Mouse (Mus musculus) limb, embryonic 13.5 days (tissue): Measurements from ENCODE around the gene Asic1. TPM values are rescaled to one million over a fixed set of nuclear protein-coding genes. Genes with fewer than 3 reads are reported as not detected.
A peak's percentile ranks its signal among the peaks of the same experiment; 100 is the strongest.

Experiments
- ATAC-seq: fragments of 200-750 bp; cut with Nextera tagmentation; 2 replicates; pipeline ENCODE4 v1.8.0; 2017; ENCODE audit warnings: low read depth, moderate number of reproducible peaks, moderate TSS enrichment; ENCODE audit not compliant: low FRiP score
- H3K27ac ChIP-seq: fragments of 300-500 bp; sonication (generic); 2 replicates; pipeline ENCODE4 v1.5.1; 2015; ENCODE audit warnings: inconsistent platforms, mild to moderate bottlenecking, moderate library complexity
- H3K27me3 ChIP-seq: fragments of 300-500 bp; sonication (generic); 2 replicates; pipeline ENCODE4 v1.6.1; 2015; ENCODE audit warnings: mild to moderate bottlenecking, inconsistent platforms
- H3K36me3 ChIP-seq: fragments of 300-500 bp; sonication (generic); 2 replicates; pipeline ENCODE4 v1.6.1; 2015; ENCODE audit warnings: inconsistent platforms, mild to moderate bottlenecking, moderate library complexity
- H3K4me1 ChIP-seq: fragments of 300-500 bp; sonication (generic); 2 replicates; pipeline ENCODE4 v1.6.1; 2015; ENCODE audit warnings: inconsistent platforms
- H3K4me2 ChIP-seq: fragments of 300-500 bp; sonication (generic); replicated peaks from 2 replicates; pipeline ENCODE4 v1.6.1; 2015; ENCODE audit warnings: inconsistent platforms, mild to moderate bottlenecking, moderate library complexity
- H3K4me3 ChIP-seq: fragments of 300-500 bp; sonication (generic); 2 replicates; pipeline ENCODE4 v1.5.1; 2015; ENCODE audit warnings: moderate library complexity, mild to moderate bottlenecking, inconsistent platforms
- H3K9ac ChIP-seq: fragments of 300-500 bp; sonication (generic); 2 replicates; pipeline ENCODE4 v1.6.1; 2015; ENCODE audit warnings: mild to moderate bottlenecking, inconsistent platforms
- H3K9me3 ChIP-seq: fragments of 300-500 bp; sonication (generic); 2 replicates; pipeline ENCODE4 v1.6.1; 2016; ENCODE audit warnings: inconsistent platforms
- WGBS: fragments of 180-500 bp; shearing (Covaris S2); methylation state at CpG from one replicate; pipeline ENCODE4 v1.1.7; 2015; 5-methylcytosine and 5-hydroxymethylcytosine counted together
- polyA plus RNA-seq: library from polyadenylated mRNA; unstranded; fragments of >200 nt; fragmentation: Nextera tagmentation; extraction: Ambion mirVana; gene quantifications from 2 replicates; pipeline ENCODE4 v1.2.1, GENCODE M21; 2015

Asic1 gene
- polyA plus RNA-seq, 1 experiment from 2014 or later = 1.7 TPM

DNA sequence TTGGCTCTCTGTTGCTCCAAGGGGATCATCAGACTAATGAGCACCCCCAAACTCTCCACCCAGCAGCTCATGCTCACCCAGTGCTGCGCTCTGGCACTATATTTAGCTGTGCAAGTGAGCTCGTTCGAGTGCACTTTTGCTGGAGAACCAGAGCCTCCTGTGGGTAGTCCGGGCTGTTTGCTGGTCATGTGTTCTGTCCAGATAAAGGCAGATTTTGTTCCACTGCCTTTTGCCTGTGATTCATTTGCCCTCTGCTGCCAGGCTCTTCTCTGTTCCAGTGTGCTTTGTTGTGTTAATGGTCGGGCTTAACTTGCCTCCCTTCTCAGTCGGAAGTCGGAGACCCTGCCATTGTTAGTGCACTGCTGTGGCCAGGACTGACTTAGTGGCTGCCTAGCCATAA lies 34.7 kb downstream of the Asic1 start:
- no peak for ATAC-seq
- peak overlapping the region; percentile 43; the same call in 1 of the 2 replicates for H3K9ac ChIP-seq
- peaks cover 61% of the 10 kb centered on the region for H3K36me3 ChIP-seq
- WGBS = 84% methylated on average over 7 of the region's 7 CpGs
- H3K4me1 ChIP-seq = peaks cover 29% of the 10 kb centered on the region
- no peak overlapping the region for H3K4me3 ChIP-seq
- H3K9me3 ChIP-seq = no peaks in the 10 kb centered on the region
- no peak overlapping the region for H3K27ac ChIP-seq
- peak overlapping the region; percentile 82; the same call in 1 of the 2 replicates for H3K4me2 ChIP-seq
- no peaks in the 10 kb centered on the region for H3K27me3 ChIP-seq

DNA sequence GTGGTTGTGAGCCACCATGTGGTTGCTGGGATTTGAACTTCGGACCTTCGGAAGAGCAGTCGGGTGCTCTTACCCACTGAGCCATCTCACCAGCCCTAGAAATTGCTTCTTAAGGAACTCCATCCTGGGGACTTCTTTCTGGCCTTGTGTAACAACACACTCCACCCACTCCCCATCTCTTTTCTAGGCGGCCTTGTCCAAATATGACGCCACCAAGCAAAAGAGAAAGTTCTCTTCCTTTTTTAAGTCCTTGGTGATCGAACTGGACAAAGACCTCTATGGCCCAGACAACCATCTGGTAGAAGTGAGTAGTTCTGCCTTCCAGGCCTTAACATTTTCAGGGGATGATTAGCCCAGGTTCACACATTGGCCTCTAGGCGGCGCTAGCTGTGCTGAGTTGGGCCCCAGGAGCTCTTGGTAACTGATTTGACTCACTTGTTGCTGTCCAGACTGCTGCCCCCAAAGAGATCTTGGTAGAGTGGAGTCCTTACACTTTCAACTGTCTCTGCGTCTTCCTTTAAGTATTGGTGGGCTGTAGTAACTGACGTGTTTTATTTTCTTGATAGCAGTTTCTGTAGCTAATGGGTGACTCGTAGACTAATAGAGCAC lies 35.4 kb downstream of the Asic1 start, which contains the start of gene Gm17349:
Gene Gm17349, minus strand, starts transcription at position 51 of the 609 bp plus-strand sequence.
- Histone ChIP-seq H3K4me2 (peak within 1 kb of the TSS; percentile 82), H3K9ac (peak within 1 kb of the TSS; percentile 43)

DNA sequence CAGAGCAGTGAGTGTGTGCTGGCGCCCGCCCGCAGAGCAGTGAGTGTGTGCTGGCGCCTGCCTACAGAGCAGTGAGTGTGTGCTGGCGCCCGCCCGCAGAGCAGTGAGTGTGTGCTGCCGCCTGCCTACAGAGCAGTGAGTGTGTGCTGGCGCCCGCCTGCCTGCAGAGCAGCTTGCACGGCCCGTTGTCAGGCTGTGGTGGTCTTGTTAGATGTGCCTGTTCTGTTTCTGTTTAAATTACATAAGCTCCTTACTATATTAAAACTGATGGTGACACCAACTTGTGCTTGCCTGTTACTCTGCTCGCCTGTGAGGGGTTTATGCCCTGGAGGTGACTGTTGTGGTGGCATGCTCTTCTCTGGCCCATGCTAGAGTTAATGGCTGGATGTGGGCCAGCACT lies 38.0 kb downstream of the Asic1 start:
- no peak for ATAC-seq
- 92% methylated on average over 13 of the region's 13 CpGs for WGBS

More for the DNA sequence above, 35.4 kb downstream of the Asic1 start, which contains the start of gene Gm17349:
- Histone ChIP-seq H3K27me3 (no peaks in the 10 kb centered on the region), H3K9me3 (no peaks in the 10 kb centered on the region), H3K27ac (no peak within 1 kb of the TSS), H3K4me1 (peaks cover 29% of the 10 kb centered on the region), H3K4me3 (peak within 1 kb of the TSS; percentile 14; the same call in 1 of the 2 replicates), H3K36me3 (peaks cover 67% of the 10 kb centered on the region)
- no peak for ATAC-seq
- WGBS = 68% methylated on average over 11 of the region's 11 CpGs

DNA sequence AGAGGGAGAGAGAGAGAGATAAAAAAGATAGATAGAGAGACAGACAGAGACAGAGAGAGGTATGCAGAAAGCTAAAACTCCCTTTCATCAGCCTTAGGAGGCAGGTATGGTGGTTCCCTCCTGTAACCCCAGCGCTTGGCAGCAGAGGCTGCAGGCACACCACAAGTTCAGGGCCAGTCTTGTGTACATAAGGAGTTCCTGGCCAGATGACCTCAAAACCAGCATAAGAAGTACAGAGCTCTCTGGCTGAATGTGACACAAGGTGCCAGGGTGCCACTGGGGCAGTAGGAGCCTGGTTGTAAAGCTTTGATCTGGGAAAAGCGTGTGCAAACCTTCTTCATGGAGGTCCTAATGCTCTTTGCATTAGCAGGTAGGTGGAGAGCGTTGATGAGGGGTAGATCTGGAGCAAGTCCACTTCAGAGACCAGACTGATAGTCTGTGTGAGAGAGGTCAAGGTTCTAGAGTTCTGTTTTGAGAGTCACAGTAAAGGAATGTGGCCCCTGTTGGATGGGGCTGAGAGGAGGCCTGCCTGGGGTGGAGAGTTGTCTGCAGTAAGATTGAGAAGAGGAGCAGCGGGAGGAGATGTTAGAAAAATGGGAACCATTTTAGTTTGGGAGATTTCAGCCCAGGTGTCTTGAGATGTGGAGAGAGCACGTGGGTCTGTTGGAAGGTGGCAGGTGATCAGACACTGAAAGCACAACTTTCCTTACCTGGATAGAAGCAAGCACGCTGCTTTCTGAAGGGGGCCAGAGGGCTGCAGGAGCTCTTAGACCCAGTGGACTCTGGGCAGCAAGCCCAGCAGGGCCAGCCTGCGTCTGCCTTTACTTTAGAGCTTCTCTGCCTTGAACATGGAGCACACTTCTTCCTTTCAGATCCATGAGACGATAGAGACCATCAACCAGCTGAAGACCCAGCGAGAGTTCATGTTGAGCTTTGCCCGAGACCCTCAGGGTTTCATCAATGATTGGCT lies 40.3 kb downstream of the Asic1 start:
- no peaks in the 10 kb centered on the region for H3K27me3 ChIP-seq
- H3K27ac ChIP-seq = no peak overlapping the region
- ATAC-seq = no peak
- H3K4me1 ChIP-seq = 0 out of 2 replicates have a peak, but pooled peaks cover 2% of the 10 kb centered on the region
- H3K9ac ChIP-seq = no peak overlapping the region
- H3K9me3 ChIP-seq = no peaks in the 10 kb centered on the region
- 89% methylated on average over 10 of the region's 10 CpGs for WGBS
- H3K36me3 ChIP-seq = peaks cover 94% of the 10 kb centered on the region
- H3K4me2 ChIP-seq = no peak overlapping the region
- no peak overlapping the region for H3K4me3 ChIP-seq

More for the DNA sequence above, 38.0 kb downstream of the Asic1 start:
- no peak overlapping the region for H3K4me2 ChIP-seq
- H3K9me3 ChIP-seq = no peaks in the 10 kb centered on the region
- peaks cover 18% of the 10 kb centered on the region for H3K4me1 ChIP-seq
- no peaks in the 10 kb centered on the region for H3K27me3 ChIP-seq
- H3K27ac ChIP-seq = no peak overlapping the region
- H3K4me3 ChIP-seq = no peak overlapping the region
- no peak overlapping the region for H3K9ac ChIP-seq
- peaks cover 93% of the 10 kb centered on the region for H3K36me3 ChIP-seq

DNA sequence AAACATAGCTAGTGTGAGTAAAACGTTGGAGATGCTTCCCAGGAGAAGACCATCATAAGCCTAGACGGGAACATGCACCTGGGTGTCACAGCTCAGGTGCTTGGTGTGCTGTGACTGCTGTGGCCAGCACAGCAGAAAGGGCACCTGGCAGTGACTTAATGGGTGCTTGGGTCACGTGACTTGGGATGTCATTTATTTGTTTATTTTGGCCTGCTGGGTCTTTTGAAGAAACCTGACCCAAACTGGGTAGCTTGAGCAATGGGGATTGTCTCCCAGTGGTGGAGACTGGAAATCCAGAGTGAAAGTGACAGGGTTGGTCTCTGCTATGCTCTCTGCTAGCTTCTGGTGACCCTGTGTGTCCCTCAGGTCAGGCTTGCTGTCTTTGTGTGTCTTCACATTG lies 41.3 kb downstream of the Asic1 start:
- Histone ChIP-seq H3K9ac (no peak overlapping the region), H3K4me1 (peaks cover 11% of the 10 kb centered on the region; the same call in 1 of the 2 replicates), H3K9me3 (no peaks in the 10 kb centered on the region), H3K4me3 (no peak overlapping the region), H3K27me3 (no peaks in the 10 kb centered on the region), H3K36me3 (peaks cover 89% of the 10 kb centered on the region), H3K4me2 (no peak overlapping the region), H3K27ac (no peak overlapping the region)
- WGBS = 68% methylated on average over 3 of the region's 3 CpGs
- ATAC-seq = no peak

DNA sequence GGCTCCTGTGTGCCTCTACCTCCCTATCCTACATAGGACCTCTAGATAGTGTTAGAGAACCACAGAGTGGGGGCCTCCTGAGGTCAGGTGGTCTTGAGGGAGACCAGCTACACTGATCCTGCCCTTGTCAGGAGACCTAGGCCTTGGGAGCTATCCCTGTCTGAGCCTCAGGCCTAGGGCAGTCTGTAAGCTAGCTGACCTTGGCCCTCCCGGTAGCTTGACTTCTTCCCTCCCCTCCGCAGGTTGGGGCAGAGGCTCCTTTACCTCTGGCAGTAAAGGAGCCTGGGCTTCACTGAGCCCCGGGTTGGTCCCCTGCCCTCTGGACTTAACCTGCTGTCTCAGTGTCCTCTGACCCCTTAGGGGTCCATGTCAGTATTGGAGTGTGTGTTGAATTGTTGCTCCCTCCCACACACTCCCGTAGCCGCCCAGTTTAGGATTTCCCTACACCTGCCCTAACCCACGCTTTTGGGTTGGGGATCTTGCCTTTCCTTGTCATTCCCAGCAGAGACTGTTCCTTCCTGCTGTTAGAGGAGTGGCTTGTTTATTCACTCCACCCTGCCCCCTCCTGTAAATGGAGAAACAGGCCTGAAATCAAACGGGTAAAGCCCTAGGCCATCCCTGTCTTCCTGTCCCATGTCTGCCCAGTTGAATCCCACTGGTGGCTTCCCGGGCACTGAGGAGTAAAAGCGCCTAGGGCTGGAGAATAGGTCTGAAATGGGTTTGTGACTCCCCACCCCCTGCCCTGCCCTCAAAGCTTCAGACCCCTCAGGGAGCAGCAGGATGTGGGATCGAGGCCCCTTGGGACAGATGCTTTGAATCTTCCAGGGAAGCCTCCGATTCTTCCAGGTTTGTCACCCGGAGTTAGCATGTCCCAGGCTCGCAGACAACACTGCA lies 42.7 kb downstream of the Asic1 start:
- no peaks in the 10 kb centered on the region for H3K27me3 ChIP-seq
- 65% methylated on average over 13 of the region's 13 CpGs for WGBS
- H3K4me3 ChIP-seq = no peak overlapping the region
- H3K9ac ChIP-seq = no peak overlapping the region
- no peak overlapping the region for H3K27ac ChIP-seq
- ATAC-seq = peak; percentile 37; the same call in 1 of the 2 replicates
- no peaks in the 10 kb centered on the region for H3K9me3 ChIP-seq
- H3K36me3 ChIP-seq = peaks cover 75% of the 10 kb centered on the region
- peaks cover 11% of the 10 kb centered on the region; the same call in 1 of the 2 replicates for H3K4me1 ChIP-seq
- H3K4me2 ChIP-seq = no peak overlapping the region

DNA sequence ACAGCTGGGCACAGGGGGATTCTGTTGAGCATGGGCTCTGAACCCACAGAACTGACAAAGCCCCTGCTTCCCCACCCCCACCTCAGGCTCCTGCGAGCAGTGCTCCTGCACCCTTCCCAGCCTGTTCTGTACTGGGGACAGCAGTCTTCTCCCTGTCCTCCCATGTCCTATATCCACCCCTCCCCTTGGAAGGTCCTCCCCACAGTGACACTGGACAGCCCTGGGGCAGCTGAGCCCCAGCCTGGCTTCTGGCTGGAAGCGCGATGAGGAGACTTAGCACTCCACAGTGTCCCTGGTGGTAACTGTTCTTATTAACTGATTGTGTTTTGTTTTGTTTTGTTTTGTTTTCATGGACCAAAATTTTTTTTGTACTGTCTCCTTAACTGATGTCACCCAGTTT lies 43.4 kb downstream of the Asic1 start:
- H3K4me2 ChIP-seq = no peak overlapping the region
- no peak for ATAC-seq
- H3K27ac ChIP-seq = no peak overlapping the region
- H3K36me3 ChIP-seq = peaks cover 75% of the 10 kb centered on the region
- WGBS = 88% methylated on average over 3 of the region's 3 CpGs
- peaks cover 11% of the 10 kb centered on the region; the same call in 1 of the 2 replicates for H3K4me1 ChIP-seq
- H3K9me3 ChIP-seq = no peaks in the 10 kb centered on the region
- H3K4me3 ChIP-seq = no peak overlapping the region
- no peak overlapping the region for H3K9ac ChIP-seq
- no peaks in the 10 kb centered on the region for H3K27me3 ChIP-seq

DNA sequence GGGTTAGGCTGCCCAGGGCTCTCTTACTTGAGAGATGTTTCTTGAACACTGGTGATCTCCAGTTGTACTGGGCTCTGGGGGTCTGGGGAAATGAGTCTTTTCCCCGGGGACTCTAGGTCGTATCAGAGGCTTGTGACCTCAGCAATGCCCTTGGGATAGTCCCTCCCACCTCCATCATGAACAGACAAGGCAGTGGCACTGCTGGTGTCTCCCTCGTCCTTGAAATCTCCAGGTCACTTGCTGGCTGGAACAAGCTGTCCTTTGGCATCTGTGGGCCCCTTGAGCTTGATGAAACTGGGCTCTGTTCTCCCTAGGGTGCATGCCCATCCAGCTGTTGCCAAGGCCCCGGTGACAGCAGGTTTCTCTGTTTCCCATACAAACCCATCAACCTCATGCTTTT lies 44.0 kb downstream of the Asic1 start:
- no peak overlapping the region for H3K9ac ChIP-seq
- no peak for ATAC-seq
- peak overlapping the region; percentile 15; the same call in 1 of the 2 replicates for H3K27ac ChIP-seq
- no peak overlapping the region for H3K4me2 ChIP-seq
- 72% methylated on average over 4 of the region's 4 CpGs for WGBS
- no peaks in the 10 kb centered on the region for H3K9me3 ChIP-seq
- no peaks in the 10 kb centered on the region for H3K27me3 ChIP-seq
- H3K36me3 ChIP-seq = peaks cover 74% of the 10 kb centered on the region
- H3K4me3 ChIP-seq = no peak overlapping the region
- peaks cover 11% of the 10 kb centered on the region; the same call in 1 of the 2 replicates for H3K4me1 ChIP-seq

DNA sequence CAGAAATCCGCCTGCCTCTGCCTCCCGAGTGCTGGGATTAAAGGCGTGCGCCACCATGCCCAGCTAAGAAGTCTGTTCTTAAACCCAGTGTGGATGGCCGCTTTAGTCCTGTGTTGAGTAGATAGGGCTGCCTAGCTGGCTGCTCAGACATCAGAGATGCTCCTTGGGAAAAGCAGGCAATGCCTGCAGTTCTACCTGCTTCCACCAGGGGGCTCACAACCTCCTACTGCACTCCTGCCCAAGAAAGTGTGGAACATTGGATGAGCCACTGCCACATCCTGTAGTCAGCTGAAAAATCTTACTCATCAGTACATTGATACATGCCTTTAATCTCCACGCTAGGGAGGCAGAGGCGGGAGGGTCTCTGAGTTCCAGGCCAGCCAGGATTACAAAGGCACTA lies 44.7 kb downstream of the Asic1 start:
- H3K27ac ChIP-seq = no peak overlapping the region
- no peaks in the 10 kb centered on the region for H3K9me3 ChIP-seq
- peaks cover 11% of the 10 kb centered on the region; the same call in 1 of the 2 replicates for H3K4me1 ChIP-seq
- 55% methylated on average over 7 of the region's 7 CpGs for WGBS
- no peak overlapping the region for H3K4me3 ChIP-seq
- no peak overlapping the region for H3K4me2 ChIP-seq
- H3K9ac ChIP-seq = no peak overlapping the region
- no peaks in the 10 kb centered on the region for H3K27me3 ChIP-seq
- peaks cover 68% of the 10 kb centered on the region for H3K36me3 ChIP-seq
- peak; percentile 22; the same call in 1 of the 2 replicates for ATAC-seq

DNA sequence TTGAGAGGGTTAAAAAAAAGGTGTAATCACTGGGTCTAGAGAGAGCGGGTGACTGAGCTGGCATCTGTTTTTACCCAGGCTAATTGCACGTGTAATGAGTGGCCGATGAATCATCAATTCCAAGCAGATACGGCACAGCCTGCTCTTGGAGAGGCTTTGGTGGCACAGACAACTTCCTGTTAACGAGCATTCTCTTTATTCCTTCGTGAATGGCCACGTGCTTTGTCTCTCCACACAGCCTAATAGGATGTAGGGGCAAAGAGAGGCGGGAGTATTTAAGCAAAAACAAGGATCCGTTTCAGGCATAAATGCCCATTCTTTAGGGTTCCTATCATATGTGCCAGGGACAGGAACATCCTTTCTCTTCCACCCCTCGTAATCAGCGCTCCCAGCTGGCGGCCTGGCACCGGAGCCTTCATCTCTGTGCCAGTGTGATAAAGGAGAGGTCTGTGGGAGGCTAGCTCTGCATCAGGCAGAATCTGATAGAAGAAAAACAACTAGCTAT lies 45.2 kb downstream of the Asic1 start:
- no peak overlapping the region for H3K27ac ChIP-seq
- no peak for ATAC-seq
- H3K9me3 ChIP-seq = no peaks in the 10 kb centered on the region
- no peak overlapping the region for H3K4me2 ChIP-seq
- H3K9ac ChIP-seq = no peak overlapping the region
- H3K27me3 ChIP-seq = no peaks in the 10 kb centered on the region
- peaks cover 63% of the 10 kb centered on the region for H3K36me3 ChIP-seq
- peaks cover 11% of the 10 kb centered on the region; the same call in 1 of the 2 replicates for H3K4me1 ChIP-seq
- 80% methylated on average over 13 of the region's 13 CpGs for WGBS
- H3K4me3 ChIP-seq = no peak overlapping the region
